Mouse (Mus musculus): Measurements from ENCODE around the gene Galntl5. TPM values are rescaled to one million over a fixed set of nuclear protein-coding genes. Genes with fewer than 3 reads are reported as not detected.
"Not testable (repeated sequence)": the region's sequence is repeated elsewhere in the genome, so short reads cannot be mapped to it uniquely, and the experiment has no call there.

The Galntl5 gene
- polyA plus RNA-seq, 1 experiment = not detected

- TF ChIP-seq CTCF (IDR thresholded peaks at IDR 0.05; ENCODE audit: borderline replicate concordance, insufficient read depth, low read depth, low read length) (no peak), POLR2A (IDR thresholded peaks at IDR 0.05; ENCODE audit: borderline replicate concordance, insufficient read depth, low read length) (no peak)
- H3K4me3 ChIP-seq (replicated peaks; ENCODE audit: insufficient read depth, low read depth, low read length) = no peak overlapping the region
- WGBS = 19% methylated on average over 11 of the region's 11 CpGs
- peak; percentile 11 to 13 for DNase-seq
- H3K4me1 ChIP-seq (ENCODE audit: control insufficient read depth, insufficient read depth, low read length) = no peaks in the 10 kb centered on the region
- no peak overlapping the region for H3K27ac ChIP-seq (ENCODE audit: insufficient read depth, low read length)
- H3K27me3 ChIP-seq (ENCODE audit: control insufficient read depth, insufficient read depth, low read length) = no peaks in the 10 kb centered on the region
Measured at GRCm38 (mm10) chr5:25160515-25160914, 20.7 kb upstream of the Galntl5 start.

- DNase-seq = no peak
- H3K27ac ChIP-seq (ENCODE audit: insufficient read depth, low read length) = no peak overlapping the region
- no peaks in the 10 kb centered on the region for H3K27me3 ChIP-seq (ENCODE audit: control insufficient read depth, insufficient read depth, low read length)
- WGBS = 87% methylated on average over 4 of the region's 4 CpGs
- no peaks in the 10 kb centered on the region for H3K4me1 ChIP-seq (ENCODE audit: control insufficient read depth, insufficient read depth, low read length)
- no peak overlapping the region for H3K4me3 ChIP-seq (replicated peaks; ENCODE audit: insufficient read depth, low read depth, low read length)
- TF ChIP-seq POLR2A (IDR thresholded peaks at IDR 0.05; ENCODE audit: borderline replicate concordance, insufficient read depth, low read length) (no peak), CTCF (IDR thresholded peaks at IDR 0.05; ENCODE audit: borderline replicate concordance, insufficient read depth, low read depth, low read length) (no peak)
Measured at GRCm38 (mm10) chr5:25162981-25163380, 18.3 kb upstream of the Galntl5 start.

DNA sequence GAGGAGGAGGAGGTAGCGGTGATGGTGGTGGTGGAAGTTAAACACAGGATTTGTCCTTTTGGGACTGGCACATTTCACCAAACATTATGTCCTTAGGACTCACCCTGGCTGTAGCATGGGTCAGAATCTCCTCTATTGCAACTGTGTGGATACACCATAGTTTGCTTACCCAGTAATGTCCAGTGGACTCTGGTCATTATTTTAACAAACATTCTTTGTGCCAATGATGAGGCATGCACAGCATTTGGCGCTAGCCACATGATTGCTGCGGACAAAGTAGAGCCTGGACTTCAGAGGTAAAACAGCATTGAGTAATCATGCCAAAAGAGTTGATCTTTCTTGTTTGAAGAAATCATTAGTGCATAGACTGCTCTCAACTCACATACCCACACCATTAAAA is 17.3 kb upstream of the Galntl5 start:
- no peak overlapping the region for H3K27ac ChIP-seq (ENCODE audit: insufficient read depth, low read length)
- no peak for DNase-seq
- H3K4me3 ChIP-seq (replicated peaks; ENCODE audit: insufficient read depth, low read depth, low read length) = no peak overlapping the region
- H3K27me3 ChIP-seq (ENCODE audit: control insufficient read depth, insufficient read depth, low read length) = no peaks in the 10 kb centered on the region
- no peaks in the 10 kb centered on the region for H3K4me1 ChIP-seq (ENCODE audit: control insufficient read depth, insufficient read depth, low read length)
- WGBS = 97% methylated on average over 3 of the region's 3 CpGs
- TF ChIP-seq CTCF (IDR thresholded peaks at IDR 0.05; ENCODE audit: borderline replicate concordance, insufficient read depth, low read depth, low read length) (no peak), POLR2A (IDR thresholded peaks at IDR 0.05; ENCODE audit: borderline replicate concordance, insufficient read depth, low read length) (no peak)

DNA sequence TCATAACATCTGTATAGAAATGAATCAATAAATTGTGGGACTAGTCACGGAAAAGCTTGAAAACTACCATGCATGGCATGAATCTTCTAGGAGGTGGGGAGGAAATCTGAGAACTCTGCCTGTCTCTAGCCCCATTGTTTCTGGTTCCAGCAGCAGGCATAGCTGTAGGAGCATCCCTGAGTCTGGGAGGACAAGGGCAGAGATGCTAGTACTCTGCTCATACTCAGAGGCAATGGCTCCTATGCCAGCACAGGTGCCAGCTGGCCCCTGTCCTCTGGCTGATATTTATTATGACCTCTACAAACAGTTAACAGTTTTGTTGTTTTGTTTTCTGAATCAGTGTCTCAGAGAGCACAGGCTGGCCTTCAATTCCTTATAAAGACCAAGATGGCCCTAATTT is 16.9 kb upstream of the Galntl5 start:
- Histone ChIP-seq H3K27me3 (ENCODE audit: control insufficient read depth, insufficient read depth, low read length) (no peaks in the 10 kb centered on the region), H3K4me1 (ENCODE audit: control insufficient read depth, insufficient read depth, low read length) (no peaks in the 10 kb centered on the region), H3K4me3 (replicated peaks; ENCODE audit: insufficient read depth, low read depth, low read length) (no peak overlapping the region), H3K27ac (ENCODE audit: insufficient read depth, low read length) (no peak overlapping the region)
- TF ChIP-seq POLR2A (IDR thresholded peaks at IDR 0.05; ENCODE audit: borderline replicate concordance, insufficient read depth, low read length) = no peak
- TF ChIP-seq CTCF (IDR thresholded peaks at IDR 0.05; ENCODE audit: borderline replicate concordance, insufficient read depth, low read depth, low read length) = no peak
- 98% methylated on average over 1 of the region's 1 CpGs for WGBS
- DNase-seq = no peak

DNA sequence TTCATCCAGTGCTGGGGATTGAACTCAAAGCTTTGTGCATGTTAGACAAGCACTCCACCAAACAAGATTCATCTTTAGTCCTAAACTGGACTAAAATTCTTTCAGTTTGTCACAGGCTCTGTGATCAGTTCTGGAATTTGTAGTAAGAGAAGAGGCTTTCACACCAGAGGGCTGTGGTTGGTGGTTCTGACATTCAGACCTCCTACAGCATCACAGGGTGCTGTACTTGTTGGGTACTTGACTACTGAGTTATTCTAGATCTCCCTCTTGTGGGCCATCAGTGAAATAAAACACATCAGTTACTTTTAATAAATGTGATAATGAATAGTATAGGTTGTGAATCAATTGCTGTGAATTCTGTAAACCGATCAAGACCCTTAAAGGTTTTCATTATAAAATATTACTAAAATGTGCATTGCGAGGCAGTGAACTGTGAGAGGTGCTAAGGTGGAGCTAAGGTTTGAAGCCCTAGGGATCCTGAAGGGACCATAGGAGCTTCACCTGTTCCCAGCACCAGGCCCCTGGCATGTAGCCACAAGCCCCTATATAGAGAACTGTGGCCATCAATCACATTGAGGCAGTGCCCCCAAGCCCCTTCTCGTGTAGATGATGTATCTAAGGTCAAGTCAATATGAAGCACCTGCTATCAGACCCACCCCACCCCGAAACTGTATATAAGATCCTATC is 16.0 kb upstream of the Galntl5 start:
- no peaks in the 10 kb centered on the region for H3K4me1 ChIP-seq (ENCODE audit: control insufficient read depth, insufficient read depth, low read length)
- WGBS = 81% methylated on average over 4 of the region's 4 CpGs
- peak in 1 of 2 experiments; percentile 6 for DNase-seq
- no peak overlapping the region for H3K4me3 ChIP-seq (replicated peaks; ENCODE audit: insufficient read depth, low read depth, low read length)
- H3K27ac ChIP-seq (ENCODE audit: insufficient read depth, low read length) = no peak overlapping the region
- no peaks in the 10 kb centered on the region for H3K27me3 ChIP-seq (ENCODE audit: control insufficient read depth, insufficient read depth, low read length)
- TF ChIP-seq POLR2A (IDR thresholded peaks at IDR 0.05; ENCODE audit: borderline replicate concordance, insufficient read depth, low read length) (no peak), CTCF (IDR thresholded peaks at IDR 0.05; ENCODE audit: borderline replicate concordance, insufficient read depth, low read depth, low read length) (no peak)

- TF ChIP-seq POLR2A (IDR thresholded peaks at IDR 0.05; ENCODE audit: borderline replicate concordance, insufficient read depth, low read length) (no peak), CTCF (IDR thresholded peaks at IDR 0.05; ENCODE audit: borderline replicate concordance, insufficient read depth, low read depth, low read length) (no peak)
- Histone ChIP-seq H3K27me3 (ENCODE audit: control insufficient read depth, insufficient read depth, low read length) (no peaks in the 10 kb centered on the region), H3K4me1 (ENCODE audit: control insufficient read depth, insufficient read depth, low read length) (no peaks in the 10 kb centered on the region), H3K27ac (ENCODE audit: insufficient read depth, low read length) (no peak overlapping the region), H3K4me3 (replicated peaks; ENCODE audit: insufficient read depth, low read depth, low read length) (no peak overlapping the region)
- DNase-seq = no peak
- WGBS = 36% methylated on average over 3 of the region's 3 CpGs
Measured at GRCm38 (mm10) chr5:25165789-25166135, 15.5 kb upstream of the Galntl5 start.

- Histone ChIP-seq H3K27me3 (ENCODE audit: control insufficient read depth, insufficient read depth, low read length) (no peaks in the 10 kb centered on the region), H3K4me3 (replicated peaks; ENCODE audit: insufficient read depth, low read depth, low read length) (no peak overlapping the region), H3K27ac (ENCODE audit: insufficient read depth, low read length) (no peak overlapping the region), H3K4me1 (ENCODE audit: control insufficient read depth, insufficient read depth, low read length) (no peaks in the 10 kb centered on the region)
- no peak for DNase-seq
- TF ChIP-seq POLR2A (IDR thresholded peaks at IDR 0.05; ENCODE audit: borderline replicate concordance, insufficient read depth, low read length) = no peak
- no peak for TF ChIP-seq CTCF (IDR thresholded peaks at IDR 0.05; ENCODE audit: borderline replicate concordance, insufficient read depth, low read depth, low read length)
- 89% methylated on average over 4 of the region's 4 CpGs for WGBS
Measured at GRCm38 (mm10) chr5:25166665-25167064, 14.6 kb upstream of the Galntl5 start.

DNA sequence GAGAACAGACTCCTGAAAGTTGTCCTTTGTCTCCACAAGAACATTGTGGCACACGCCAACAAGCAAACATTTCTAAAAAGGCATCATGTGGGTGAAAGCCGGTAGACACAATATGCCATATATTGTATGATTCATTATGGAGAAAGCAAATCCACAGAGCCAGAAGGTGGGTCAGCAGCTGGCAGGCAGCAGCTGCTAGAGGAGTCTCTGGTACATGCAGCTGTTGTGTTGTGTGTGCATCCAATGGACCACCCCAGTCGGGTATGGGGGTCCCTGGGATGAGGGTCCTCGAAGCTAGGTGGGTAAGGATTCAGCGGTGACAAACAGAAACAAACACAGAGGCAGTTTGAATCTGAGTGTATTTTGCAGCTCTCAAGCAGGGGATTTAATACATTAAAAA is 3.3 kb upstream of the Galntl5 start:
- H3K4me1 ChIP-seq (ENCODE audit: control insufficient read depth, insufficient read depth, low read length); H3K27ac ChIP-seq (ENCODE audit: insufficient read depth, low read length); H3K27me3 ChIP-seq (ENCODE audit: control insufficient read depth, insufficient read depth, low read length); H3K4me3 ChIP-seq (replicated peaks; ENCODE audit: insufficient read depth, low read depth, low read length); DNase-seq: not testable (repeated sequence)
- WGBS = 85% methylated on average over 5 of the region's 5 CpGs

DNA sequence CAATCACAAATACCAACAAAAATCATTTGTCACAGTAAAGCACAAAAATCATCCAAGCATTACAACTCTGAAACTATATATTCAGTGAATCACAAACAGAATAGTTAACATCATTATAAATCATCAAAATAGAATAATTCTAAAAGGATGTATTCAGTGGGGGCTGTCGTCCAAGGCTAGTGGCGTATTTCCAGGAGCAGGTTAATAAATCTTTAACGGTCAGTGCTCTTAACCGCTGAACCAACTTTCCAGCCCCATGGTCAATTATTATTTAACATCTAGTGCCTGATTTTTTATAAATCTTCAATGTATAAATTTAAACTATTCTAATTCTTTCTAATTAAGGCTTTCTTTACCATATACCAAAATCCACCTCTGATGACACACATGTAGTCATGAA is 2.7 kb upstream of the Galntl5 start:
- H3K27me3 ChIP-seq (ENCODE audit: control insufficient read depth, insufficient read depth, low read length); H3K27ac ChIP-seq (ENCODE audit: insufficient read depth, low read length); DNase-seq; H3K4me3 ChIP-seq (replicated peaks; ENCODE audit: insufficient read depth, low read depth, low read length); H3K4me1 ChIP-seq (ENCODE audit: control insufficient read depth, insufficient read depth, low read length): not testable (repeated sequence)
- WGBS = 69% methylated on average over 4 of the region's 4 CpGs

Measured in cerebellum, adult 2 months (tissue).